Mouse (Mus musculus): ENCODE data around the gene Sipa1l3.

The Sipa1l3 gene

GRCm38 (mm10) chr7:29381466-29382040 is 136.9 kb downstream of the Sipa1l3 start:
- DNase-seq (ENCODE audit: low read depth, low spot score): no peak

DNA sequence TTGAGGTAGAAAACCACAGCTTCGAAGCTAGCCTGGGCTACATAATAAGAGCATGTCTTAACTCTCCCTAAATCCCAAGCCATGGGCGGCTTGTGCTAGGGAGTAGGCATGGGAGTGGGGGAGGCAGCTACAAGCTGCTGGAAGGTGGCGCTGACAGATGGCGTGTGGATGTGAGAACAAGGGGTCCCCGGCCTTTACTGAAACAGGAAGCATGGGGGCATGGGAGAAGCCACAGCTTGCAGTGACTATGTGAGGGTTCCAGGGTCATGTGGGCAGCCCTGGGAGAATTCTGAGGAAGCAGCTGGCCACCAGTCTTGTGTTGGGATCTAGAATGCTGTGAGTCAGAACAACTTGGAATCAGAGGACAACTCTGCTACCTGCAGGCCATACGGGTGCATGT is 144.4 kb downstream of the Sipa1l3 start:
- no peak for DNase-seq (ENCODE audit: low read depth, low spot score)

DNA sequence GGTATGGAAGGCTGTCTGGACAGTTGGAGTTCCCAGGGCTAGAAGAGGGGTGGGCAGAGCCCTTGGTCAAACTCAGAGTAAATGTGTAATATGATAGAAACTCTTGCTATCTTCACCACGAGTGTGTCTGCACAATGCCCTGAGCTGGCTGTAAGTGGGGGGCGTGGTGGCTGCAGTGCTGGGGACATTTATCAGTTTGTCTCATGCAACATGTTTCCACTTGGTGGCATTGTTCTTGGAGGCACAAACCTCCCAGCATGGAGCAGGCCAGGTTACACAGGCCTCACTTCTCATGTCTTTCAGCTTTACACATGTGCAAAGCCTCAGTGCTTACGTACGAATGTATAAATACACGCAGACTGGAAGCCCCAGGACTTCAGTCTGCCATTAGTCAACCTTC is 146.3 kb downstream of the Sipa1l3 start:
- no peak for DNase-seq (ENCODE audit: low read depth, low spot score)

- DNase-seq (ENCODE audit: low read depth, low spot score): no peak
These were observed 148.4 kb downstream of the Sipa1l3 start for GRCm38 (mm10) chr7:29370031-29370430.

DNA sequence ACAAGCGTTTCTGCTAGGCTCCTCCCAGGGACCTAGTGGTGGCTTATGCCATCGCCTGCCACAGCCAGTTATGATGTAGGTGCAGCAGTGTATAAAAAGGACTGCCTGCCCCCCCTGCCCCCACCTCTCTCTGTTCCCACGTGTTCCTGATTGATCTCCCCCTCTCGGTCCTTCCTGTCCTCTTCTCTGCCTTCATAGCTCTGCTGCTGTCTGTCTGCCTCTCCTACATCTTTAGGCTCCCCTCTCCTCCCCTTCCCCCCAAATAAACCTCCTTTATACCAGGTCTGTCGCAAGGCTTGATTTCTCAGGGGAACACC is 150.5 kb downstream of the Sipa1l3 start:
- no peak for DNase-seq (ENCODE audit: low read depth, low spot score)

GRCm38 (mm10) chr7:29367166-29368003 is 151.1 kb downstream of the Sipa1l3 start:
- no peak for DNase-seq (ENCODE audit: low read depth, low spot score)

DNA sequence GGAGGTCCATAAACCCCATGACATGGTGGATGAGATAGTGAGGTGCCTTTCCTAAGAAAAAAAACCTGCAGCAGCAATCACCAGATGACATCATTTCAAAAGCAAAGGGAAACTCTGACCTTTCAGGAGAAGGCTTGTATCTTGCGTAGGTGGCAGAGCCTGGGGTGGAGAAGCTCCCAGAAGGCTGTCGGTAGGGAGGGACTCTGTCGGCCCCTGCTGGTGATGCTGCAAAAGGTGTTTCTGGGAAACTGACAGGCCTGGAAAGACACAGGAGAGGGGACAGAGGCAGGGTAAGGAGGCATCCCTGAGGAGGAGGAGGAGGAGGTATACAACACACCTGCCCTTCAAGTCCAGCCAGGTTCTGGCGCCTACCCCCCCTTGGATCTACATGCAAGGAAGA is 154.4 kb downstream of the Sipa1l3 start:
- DNase-seq (ENCODE audit: low read depth, low spot score): peak; percentile 13

GRCm38 (mm10) chr7:29361497-29361896 is 156.9 kb downstream of the Sipa1l3 start:
- no peak for DNase-seq (ENCODE audit: low read depth, low spot score)

- no peak for DNase-seq (ENCODE audit: low read depth, low spot score)
These were observed 163.0 kb downstream of the Sipa1l3 start for GRCm38 (mm10) chr7:29355406-29355805.

- peak; percentile 23 for DNase-seq (ENCODE audit: low read depth, low spot score)
These were observed 164.3 kb downstream of the Sipa1l3 start for GRCm38 (mm10) chr7:29354161-29354560.

DNA sequence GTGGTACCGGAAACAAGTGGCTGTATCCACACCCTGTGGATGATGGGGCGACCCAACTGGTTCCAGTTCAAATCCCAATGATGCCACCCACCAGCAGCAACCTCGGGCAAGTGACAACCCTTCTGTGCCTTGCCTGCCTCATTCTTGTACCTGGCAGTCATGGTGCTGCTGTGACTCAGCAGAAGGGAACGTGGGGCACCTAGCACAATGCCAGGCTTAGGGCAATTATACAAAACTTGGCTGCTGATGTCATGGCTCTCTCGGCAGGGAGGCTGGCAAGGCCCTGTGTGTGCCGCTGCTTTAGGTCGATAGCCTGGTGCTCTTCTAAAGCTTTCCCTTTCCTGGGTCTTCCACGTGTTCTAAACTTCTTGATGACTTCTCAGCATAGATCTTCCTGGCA is 166.2 kb downstream of the Sipa1l3 start:
- DNase-seq (ENCODE audit: low read depth, low spot score): no peak

- no peak for DNase-seq (ENCODE audit: low read depth, low spot score)
These were observed 168.0 kb downstream of the Sipa1l3 start for GRCm38 (mm10) chr7:29350489-29350888.

DNA sequence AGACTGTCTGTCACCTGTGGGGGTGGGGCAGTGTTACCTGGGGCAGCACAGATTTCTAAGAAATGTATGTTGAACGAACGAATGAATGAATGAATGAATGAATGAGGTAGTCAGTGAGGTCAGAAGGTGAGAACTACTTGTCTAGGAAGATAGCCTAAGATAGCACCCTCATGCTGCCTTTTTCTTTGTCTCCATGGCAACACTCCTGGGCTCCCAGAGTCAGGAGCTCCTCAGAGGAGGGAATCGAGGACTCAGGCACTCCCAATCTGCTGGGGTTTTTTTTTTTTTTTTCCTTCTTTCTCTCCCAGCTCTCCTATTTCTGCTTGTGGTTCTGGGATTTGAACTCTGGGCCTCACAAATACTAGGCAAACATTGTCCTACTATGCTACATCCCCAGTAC is 172.2 kb downstream of the Sipa1l3 start:
- no peak for DNase-seq (ENCODE audit: low read depth, low spot score)

GRCm38 (mm10) chr7:29345534-29345933 is 172.9 kb downstream of the Sipa1l3 start:
- DNase-seq (ENCODE audit: low read depth, low spot score): no peak

DNA sequence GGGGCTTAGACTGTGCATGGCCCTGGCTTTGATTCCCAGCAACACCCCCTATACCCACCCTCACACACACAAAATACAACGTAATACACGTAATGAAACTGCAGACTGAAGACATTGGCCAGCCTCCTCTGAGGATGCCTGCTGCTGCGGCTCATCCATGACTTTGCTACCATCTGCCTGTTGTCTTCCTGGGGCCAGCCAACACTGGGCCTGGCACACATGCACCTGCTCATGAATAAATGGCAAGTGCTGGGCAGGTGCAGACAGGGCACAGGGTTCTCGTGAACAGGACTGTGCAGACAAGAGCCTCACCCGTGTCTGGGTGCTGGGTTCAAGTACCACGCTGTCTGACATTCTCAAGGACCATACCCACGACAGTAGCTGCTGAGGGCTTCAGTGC is 174.7 kb downstream of the Sipa1l3 start:
- no peak for DNase-seq (ENCODE audit: low read depth, low spot score)

GRCm38 (mm10) chr7:29342489-29343092 is 175.8 kb downstream of the Sipa1l3 start:
- no peak for DNase-seq (ENCODE audit: low read depth, low spot score)

GRCm38 (mm10) chr7:29341722-29342121 is 176.7 kb downstream of the Sipa1l3 start:
- DNase-seq (ENCODE audit: low read depth, low spot score): no peak

DNA sequence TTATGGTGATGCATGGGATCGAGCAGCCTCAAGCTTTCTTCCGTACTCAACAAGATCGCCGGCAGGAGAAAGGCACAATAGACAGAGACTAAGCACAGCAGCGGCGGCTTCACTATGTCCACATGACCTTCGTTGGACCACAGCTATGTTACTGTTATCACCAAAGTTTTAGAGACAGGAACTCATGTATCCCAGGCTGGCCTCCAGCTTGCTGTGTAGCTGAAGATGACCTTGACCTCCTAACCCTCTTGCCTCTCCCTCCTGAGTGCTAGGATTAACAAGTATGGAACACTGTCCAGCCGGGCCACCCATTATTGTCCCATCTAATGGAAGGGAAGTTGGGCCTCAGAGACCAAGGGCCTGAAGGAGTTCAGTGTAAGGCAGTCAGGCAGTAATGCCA is 177.6 kb downstream of the Sipa1l3 start:
- DNase-seq (ENCODE audit: low read depth, low spot score): no peak

- no peak for DNase-seq (ENCODE audit: low read depth, low spot score)
These were observed 178.2 kb downstream of the Sipa1l3 start for GRCm38 (mm10) chr7:29340247-29340646.

- no peak for DNase-seq (ENCODE audit: low read depth, low spot score)
These were observed 179.3 kb downstream of the Sipa1l3 start for GRCm38 (mm10) chr7:29338984-29339679.

DNA sequence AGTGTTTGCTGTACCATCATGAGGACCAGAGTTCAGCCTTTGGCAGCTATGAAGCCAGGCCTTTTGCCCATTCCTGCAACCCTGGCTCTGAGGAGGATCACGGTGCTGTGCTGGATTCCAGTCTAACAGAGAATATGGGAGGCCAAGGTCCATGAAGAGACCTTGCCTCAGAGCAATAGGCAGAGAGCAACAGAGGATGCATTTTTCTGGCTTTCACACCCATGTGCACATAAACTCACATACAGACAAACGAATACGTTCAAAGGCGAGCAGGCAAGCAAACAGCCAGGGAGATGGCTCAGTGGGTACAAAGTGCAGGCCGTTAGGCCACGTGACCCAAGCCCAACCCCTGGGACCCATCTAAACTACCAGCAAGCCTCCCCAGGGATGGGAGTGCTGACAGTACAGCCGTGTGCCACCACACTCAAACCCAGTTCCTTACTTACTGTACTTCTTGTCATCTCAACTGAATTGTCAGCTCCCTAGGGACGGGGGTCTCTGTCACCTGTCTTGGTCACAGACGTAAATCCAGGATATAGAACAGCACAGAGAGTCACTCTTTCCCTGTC is 180.0 kb downstream of the Sipa1l3 start:
- DNase-seq (ENCODE audit: low read depth, low spot score): no peak

DNA sequence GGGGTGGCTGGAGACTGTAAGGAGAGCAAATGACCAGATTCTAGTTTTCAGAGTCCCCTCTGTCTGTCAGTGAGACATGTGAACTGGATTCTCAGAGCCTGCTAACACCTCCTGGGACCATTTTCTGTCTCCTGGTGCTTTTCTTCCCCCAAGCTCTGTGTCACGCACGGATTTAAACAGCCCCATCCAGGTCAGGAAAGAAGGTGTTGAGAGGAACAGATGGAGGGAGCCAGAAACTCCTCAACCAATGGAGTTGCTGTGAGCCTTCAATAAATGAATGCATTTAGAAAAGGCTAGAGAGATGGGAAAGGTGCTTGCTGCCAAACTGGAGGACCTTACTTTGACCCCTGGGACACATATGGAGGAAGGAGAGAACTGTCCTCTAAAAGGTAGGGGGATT is 180.7 kb downstream of the Sipa1l3 start:
- no peak for DNase-seq (ENCODE audit: low read depth, low spot score)

All from skeletal muscle tissue, adult 2 months (tissue).